Mouse (Mus musculus) myocyte (in vitro differentiated cells): ENCODE data around the gene Gm11172.

Source experiments
- CEBPB ChIP-seq: IDR thresholded peaks from 2 replicates; pipeline ENCODE4 v1.6.1; 2011; ENCODE audit warnings: mild to moderate bottlenecking, moderate library complexity; ENCODE audit not compliant: poor library complexity, insufficient read depth, severe bottlenecking
- E2F4 ChIP-seq: IDR thresholded peaks from one replicate; pipeline ENCODE4 v1.6.1; 2011; ENCODE audit warnings: mild to moderate bottlenecking, control low read depth, moderate library complexity; ENCODE audit not compliant: insufficient read depth
- MAX ChIP-seq: IDR thresholded peaks from one replicate; pipeline ENCODE4 v1.6.1; 2011; ENCODE audit warnings: low read depth, mild to moderate bottlenecking, control low read depth
- POLR2A ChIP-seq: IDR thresholded peaks from one replicate; pipeline ENCODE4 v1.6.1; 2011; ENCODE audit warnings: low read depth, mild to moderate bottlenecking, control low read depth, moderate library complexity; ENCODE audit not compliant: insufficient read length
- REST ChIP-seq: IDR thresholded peaks from one replicate; pipeline ENCODE4 v1.6.1; 2011; ENCODE audit warnings: mild to moderate bottlenecking, control low read depth, moderate library complexity; ENCODE audit not compliant: insufficient read depth, insufficient read length
- SRF ChIP-seq: IDR thresholded peaks from one replicate; pipeline ENCODE4 v1.6.1; 2011; ENCODE audit warnings: low read depth; ENCODE audit not compliant: control insufficient read depth, insufficient read length
- TCF12 ChIP-seq: IDR thresholded peaks from one replicate; pipeline ENCODE4 v1.6.1; 2011; ENCODE audit warnings: mild to moderate bottlenecking, control low read depth; ENCODE audit not compliant: poor library complexity, insufficient read depth, severe bottlenecking
- USF1 ChIP-seq: IDR thresholded peaks from one replicate; pipeline ENCODE4 v1.6.1; 2011; ENCODE audit warnings: low read depth, mild to moderate bottlenecking, control low read depth, moderate library complexity

DNA sequence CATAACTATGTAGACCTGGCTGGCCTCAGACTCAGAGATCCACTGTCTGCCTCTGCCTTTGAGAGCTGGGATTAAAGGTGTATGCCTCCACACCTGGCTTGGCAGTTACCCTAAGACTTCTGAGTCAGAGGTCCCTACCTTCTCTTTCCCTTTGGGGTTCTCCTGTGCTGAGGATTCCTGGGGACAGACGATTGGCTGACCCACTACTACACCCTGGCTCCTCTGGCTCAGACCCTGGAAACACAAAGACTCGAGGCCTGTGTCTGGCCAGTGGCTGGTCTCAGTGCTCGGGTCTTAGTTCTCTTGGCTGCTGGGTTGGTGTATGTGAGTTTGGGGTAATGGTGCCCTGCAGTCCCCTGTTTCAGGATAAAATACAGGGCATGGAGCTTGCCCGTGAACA is 38.2 kb downstream of the Gm11172 start:
- TF ChIP-seq TCF12: no peak
- TF ChIP-seq SRF: no peak
- TF ChIP-seq POLR2A: no peak
- no peak for TF ChIP-seq CEBPB
- TF ChIP-seq E2F4: no peak
- TF ChIP-seq MAX: no peak
- no peak for TF ChIP-seq REST
- TF ChIP-seq USF1: no peak
